Mouse (Mus musculus): Measurements from ENCODE around the gene Nol12. TPM values are rescaled to one million over a fixed set of nuclear protein-coding genes. Genes with fewer than 3 reads are reported as not detected.
A peak's percentile ranks its signal among the peaks of the same experiment; 100 is the strongest.

Gene Nol12
- polyA plus RNA-seq, 1 experiment from 2014 or later = 61.1 TPM

- ATAC-seq (ENCODE audit: insufficient number of reproducible peaks, insufficient read depth, low FRiP score, low TSS enrichment, low read depth) = no peak
- peaks cover 24% of the 10 kb centered on the region for H3K4me1 ChIP-seq (replicated peaks)
- peak overlapping the region; percentile 49 for H3K9ac ChIP-seq (replicated peaks)
- 60% methylated on average over 12 of the region's 12 CpGs for WGBS
- H3K36me3 ChIP-seq = peaks cover 41% of the 10 kb centered on the region
- H3K27ac ChIP-seq = no peak overlapping the region
- peak overlapping the region; percentile 85 for H3K4me3 ChIP-seq (replicated peaks)
- no peaks in the 10 kb centered on the region for H3K27me3 ChIP-seq
- H3K9me3 ChIP-seq = no peaks in the 10 kb centered on the region
- peak overlapping the region; percentile 92 for H3K4me2 ChIP-seq
Observed at GRCm38 (mm10) chr15:78916052-78916826, 18.5 kb upstream of the Nol12 start.

- Histone ChIP-seq H3K27me3 (no peaks in the 10 kb centered on the region), H3K4me3 (replicated peaks) (no peak overlapping the region), H3K4me1 (replicated peaks) (peaks cover 24% of the 10 kb centered on the region), H3K9me3 (no peaks in the 10 kb centered on the region), H3K9ac (replicated peaks) (no peak overlapping the region), H3K27ac (no peak overlapping the region), H3K36me3 (peaks cover 32% of the 10 kb centered on the region), H3K4me2 (no peak overlapping the region)
- no peak for ATAC-seq (ENCODE audit: insufficient number of reproducible peaks, insufficient read depth, low FRiP score, low TSS enrichment, low read depth)
- WGBS = 91% methylated on average over 23 of the region's 23 CpGs
Observed at GRCm38 (mm10) chr15:78918126-78918525, 16.6 kb upstream of the Nol12 start.

GRCm38 (mm10) chr15:78919914-78920313 is 14.8 kb upstream of the Nol12 start:
- H3K4me1 ChIP-seq (replicated peaks) = peaks cover 29% of the 10 kb centered on the region
- H3K9ac ChIP-seq (replicated peaks) = no peak overlapping the region
- no peak overlapping the region for H3K4me2 ChIP-seq
- 76% methylated on average over 12 of the region's 12 CpGs for WGBS
- no peak overlapping the region for H3K4me3 ChIP-seq (replicated peaks)
- H3K27me3 ChIP-seq = no peaks in the 10 kb centered on the region
- ATAC-seq (ENCODE audit: insufficient number of reproducible peaks, insufficient read depth, low FRiP score, low TSS enrichment, low read depth) = no peak
- H3K36me3 ChIP-seq = peaks cover 32% of the 10 kb centered on the region
- no peaks in the 10 kb centered on the region for H3K9me3 ChIP-seq
- H3K27ac ChIP-seq = no peak overlapping the region

DNA sequence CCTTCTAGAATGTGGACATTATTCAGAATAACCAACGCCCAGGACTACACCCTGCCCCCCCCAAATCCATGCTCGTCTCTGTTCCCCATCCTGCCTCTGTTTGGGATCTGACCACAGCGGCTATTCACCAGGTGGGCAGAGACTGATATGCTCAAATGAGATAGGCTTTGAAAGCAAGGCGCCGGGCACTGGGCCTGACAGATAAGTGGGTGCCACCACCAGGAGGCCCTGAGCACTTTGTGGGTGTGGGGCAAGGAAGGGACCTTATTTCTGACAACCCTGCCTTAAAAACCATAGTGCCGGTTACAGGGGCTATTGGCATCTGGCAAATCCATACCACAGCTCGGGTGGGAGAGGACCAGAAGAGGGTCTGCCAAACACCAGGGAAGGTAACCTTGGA is 12.0 kb upstream of the Nol12 start:
- no peak for ATAC-seq (ENCODE audit: insufficient number of reproducible peaks, insufficient read depth, low FRiP score, low TSS enrichment, low read depth)
- peaks cover 20% of the 10 kb centered on the region for H3K36me3 ChIP-seq
- H3K27me3 ChIP-seq = no peaks in the 10 kb centered on the region
- H3K27ac ChIP-seq = no peak overlapping the region
- H3K9me3 ChIP-seq = no peaks in the 10 kb centered on the region
- WGBS = 92% methylated on average over 7 of the region's 7 CpGs
- no peak overlapping the region for H3K4me2 ChIP-seq
- no peak overlapping the region for H3K9ac ChIP-seq (replicated peaks)
- no peak overlapping the region for H3K4me3 ChIP-seq (replicated peaks)
- H3K4me1 ChIP-seq (replicated peaks) = peaks cover 36% of the 10 kb centered on the region

DNA sequence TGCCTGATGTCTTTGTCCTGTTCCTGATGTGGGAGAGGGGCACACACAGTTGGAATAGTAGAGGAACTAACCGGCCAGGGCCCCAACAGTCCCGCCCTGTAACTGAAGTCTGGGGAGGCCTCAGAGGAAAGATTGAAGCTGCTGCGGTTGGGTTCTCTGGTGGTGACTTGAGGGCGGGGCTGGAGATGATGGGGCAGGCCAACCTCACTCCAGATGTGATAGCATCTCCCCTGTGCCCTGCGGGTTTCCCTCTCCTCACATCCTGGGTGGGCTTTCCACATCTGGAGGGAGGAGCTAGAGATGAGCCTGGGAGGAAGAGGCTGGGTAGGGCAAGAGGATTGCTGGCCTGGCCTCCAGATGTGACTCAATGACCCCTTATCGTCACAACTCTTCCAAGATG is 11.1 kb upstream of the Nol12 start:
- Histone ChIP-seq H3K4me2 (no peak overlapping the region), H3K9me3 (no peaks in the 10 kb centered on the region), H3K36me3 (peaks cover 13% of the 10 kb centered on the region), H3K27me3 (no peaks in the 10 kb centered on the region), H3K9ac (replicated peaks) (peak overlapping the region; percentile 23; the same call in 1 of the 2 replicates), H3K4me3 (replicated peaks) (no peak overlapping the region), H3K27ac (0 out of 2 replicates have a peak overlapping the region, but pooled peaks have one; percentile 7), H3K4me1 (replicated peaks) (peaks cover 40% of the 10 kb centered on the region)
- 34% methylated on average over 6 of the region's 6 CpGs for WGBS
- no peak for ATAC-seq (ENCODE audit: insufficient number of reproducible peaks, insufficient read depth, low FRiP score, low TSS enrichment, low read depth)

DNA sequence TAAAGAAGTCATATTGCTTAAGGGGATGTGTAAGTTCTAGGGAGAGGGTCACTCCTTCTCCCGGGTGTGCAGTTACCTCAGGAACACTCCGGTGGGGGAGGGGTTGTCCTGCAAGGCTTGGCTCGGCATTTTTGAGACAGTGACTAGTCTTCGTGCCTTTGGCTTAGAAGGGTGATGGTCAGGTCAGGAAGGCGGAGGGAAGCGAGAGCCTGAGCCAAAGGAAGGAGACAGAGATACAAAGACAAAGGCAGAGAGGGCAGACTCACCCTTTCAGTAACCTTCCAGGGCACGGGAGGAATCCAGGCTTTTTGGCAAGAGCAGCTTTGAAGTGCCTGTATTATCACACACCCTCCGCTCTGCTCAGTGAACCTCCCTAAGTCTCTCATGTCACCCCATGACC is 9.6 kb upstream of the Nol12 start:
- peak overlapping the region; percentile 98 for H3K27ac ChIP-seq
- H3K4me3 ChIP-seq (replicated peaks) = no peak overlapping the region
- H3K4me2 ChIP-seq = no peak overlapping the region
- ATAC-seq (ENCODE audit: insufficient number of reproducible peaks, insufficient read depth, low FRiP score, low TSS enrichment, low read depth) = no peak
- H3K27me3 ChIP-seq = no peaks in the 10 kb centered on the region
- H3K4me1 ChIP-seq (replicated peaks) = peaks cover 42% of the 10 kb centered on the region
- WGBS = 52% methylated on average over 8 of the region's 8 CpGs
- H3K9me3 ChIP-seq = no peaks in the 10 kb centered on the region
- H3K36me3 ChIP-seq = peaks cover 10% of the 10 kb centered on the region
- no peak overlapping the region for H3K9ac ChIP-seq (replicated peaks)

DNA sequence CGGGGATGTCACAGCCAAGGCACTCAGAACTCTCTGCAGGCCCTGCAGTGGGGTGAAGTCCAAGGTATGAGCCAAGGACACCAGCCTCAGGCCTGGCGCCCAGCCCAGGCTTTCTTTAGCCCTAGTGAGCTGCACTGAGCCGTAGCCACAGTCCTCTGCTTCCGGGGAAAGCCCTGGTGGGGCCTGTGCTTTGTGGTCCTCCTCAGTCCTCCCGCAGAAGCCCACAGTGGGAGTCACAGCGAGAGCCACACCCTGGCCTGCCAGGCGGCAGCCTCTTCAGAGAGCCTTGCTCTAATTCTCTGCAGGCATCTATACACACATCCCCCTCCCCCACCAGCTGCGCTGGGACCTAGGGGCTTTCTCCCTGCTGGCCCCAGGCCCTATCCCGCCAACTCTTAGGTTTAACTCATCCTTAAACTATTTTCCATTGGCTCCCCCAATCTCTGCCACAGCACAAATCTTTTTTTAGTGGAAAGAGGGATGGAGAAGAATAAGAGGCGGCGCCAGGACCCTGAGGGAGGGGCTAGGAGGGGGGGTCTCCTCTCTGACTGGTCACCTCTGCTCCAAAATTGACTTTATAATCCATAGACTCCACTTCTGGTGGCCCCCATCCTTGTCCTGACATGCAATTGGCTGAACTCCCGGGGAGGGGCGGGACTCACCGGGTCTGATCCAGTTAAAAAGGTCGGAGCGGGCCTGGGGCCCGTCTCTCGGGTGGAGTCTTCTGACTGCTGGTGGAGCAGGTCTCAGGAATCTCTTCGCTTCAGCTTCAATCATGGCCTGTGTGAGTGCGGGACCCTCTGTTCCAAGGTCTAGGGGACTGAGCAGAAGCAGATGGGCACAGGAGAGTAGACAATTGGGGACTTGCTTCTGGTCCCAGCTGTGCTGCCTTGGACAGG is 8.5 kb upstream of the Nol12 start, which contains the start of gene Lgals1:
Gene Lgals1 (plus strand): TSS at position 705 of the 899 bp plus-strand sequence.
- H3K4me2 ChIP-seq = peak within 1 kb of the TSS; percentile 93
- peak; percentile 83 for ATAC-seq (ENCODE audit: insufficient number of reproducible peaks, insufficient read depth, low FRiP score, low TSS enrichment, low read depth)
- peak within 1 kb of the TSS; percentile 52 for H3K4me3 ChIP-seq (replicated peaks)
- no peaks in the 10 kb centered on the region for H3K27me3 ChIP-seq
- H3K27ac ChIP-seq = peak within 1 kb of the TSS; percentile 98
- H3K9ac ChIP-seq (replicated peaks) = peak within 1 kb of the TSS; percentile 63
- WGBS = 4% methylated on average over 20 of the region's 20 CpGs
- peaks cover 16% of the 10 kb centered on the region for H3K36me3 ChIP-seq
- no peaks in the 10 kb centered on the region for H3K9me3 ChIP-seq
- peaks cover 42% of the 10 kb centered on the region for H3K4me1 ChIP-seq (replicated peaks)

DNA sequence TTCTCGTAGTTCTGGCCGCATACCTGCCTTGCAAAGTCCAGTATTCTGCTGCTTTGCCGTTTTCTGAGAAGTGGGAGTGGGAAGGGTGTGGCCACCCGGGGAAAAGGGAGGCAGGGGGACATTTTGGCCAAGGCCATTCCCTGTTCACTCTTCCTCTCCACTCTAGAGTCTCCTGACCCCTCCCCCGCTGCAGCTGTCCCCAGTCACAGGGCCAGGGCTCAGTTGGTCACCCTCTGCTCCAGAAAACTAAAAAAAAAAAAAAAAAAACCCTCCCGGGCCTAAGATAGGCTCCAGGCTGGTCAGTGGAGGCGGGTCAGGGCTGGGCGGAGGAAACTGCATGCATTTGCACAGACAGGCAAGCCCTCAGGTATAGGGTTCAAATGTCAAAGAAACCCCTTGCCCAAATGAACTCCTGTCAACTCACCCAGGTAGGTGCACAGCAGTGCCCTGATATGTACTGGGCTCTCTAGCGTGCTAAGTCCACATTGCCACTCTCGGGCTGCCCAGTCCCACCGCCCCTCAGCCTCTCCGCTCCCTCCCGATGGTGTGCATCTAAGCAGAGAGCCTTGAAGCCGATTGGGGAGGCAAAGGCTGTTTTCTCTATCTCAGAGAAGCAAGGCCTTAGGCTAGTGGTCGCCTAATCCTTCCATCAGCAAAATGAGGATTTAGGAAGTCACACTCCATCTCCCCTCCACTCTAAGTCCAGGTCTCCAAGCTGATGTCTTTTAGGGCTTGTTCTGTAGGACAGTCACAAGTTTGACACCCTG is 7.5 kb upstream of the Nol12 start:
- peak overlapping the region; percentile 93 for H3K4me2 ChIP-seq
- H3K36me3 ChIP-seq = peaks cover 16% of the 10 kb centered on the region
- peak overlapping the region; percentile 98 for H3K27ac ChIP-seq
- ATAC-seq (ENCODE audit: insufficient number of reproducible peaks, insufficient read depth, low FRiP score, low TSS enrichment, low read depth) = no peak
- peak overlapping the region; percentile 63 for H3K9ac ChIP-seq (replicated peaks)
- 13% methylated on average over 15 of the region's 15 CpGs for WGBS
- H3K27me3 ChIP-seq = no peaks in the 10 kb centered on the region
- no peaks in the 10 kb centered on the region for H3K9me3 ChIP-seq
- H3K4me3 ChIP-seq (replicated peaks) = peak overlapping the region; percentile 52
- peaks cover 42% of the 10 kb centered on the region for H3K4me1 ChIP-seq (replicated peaks)

DNA sequence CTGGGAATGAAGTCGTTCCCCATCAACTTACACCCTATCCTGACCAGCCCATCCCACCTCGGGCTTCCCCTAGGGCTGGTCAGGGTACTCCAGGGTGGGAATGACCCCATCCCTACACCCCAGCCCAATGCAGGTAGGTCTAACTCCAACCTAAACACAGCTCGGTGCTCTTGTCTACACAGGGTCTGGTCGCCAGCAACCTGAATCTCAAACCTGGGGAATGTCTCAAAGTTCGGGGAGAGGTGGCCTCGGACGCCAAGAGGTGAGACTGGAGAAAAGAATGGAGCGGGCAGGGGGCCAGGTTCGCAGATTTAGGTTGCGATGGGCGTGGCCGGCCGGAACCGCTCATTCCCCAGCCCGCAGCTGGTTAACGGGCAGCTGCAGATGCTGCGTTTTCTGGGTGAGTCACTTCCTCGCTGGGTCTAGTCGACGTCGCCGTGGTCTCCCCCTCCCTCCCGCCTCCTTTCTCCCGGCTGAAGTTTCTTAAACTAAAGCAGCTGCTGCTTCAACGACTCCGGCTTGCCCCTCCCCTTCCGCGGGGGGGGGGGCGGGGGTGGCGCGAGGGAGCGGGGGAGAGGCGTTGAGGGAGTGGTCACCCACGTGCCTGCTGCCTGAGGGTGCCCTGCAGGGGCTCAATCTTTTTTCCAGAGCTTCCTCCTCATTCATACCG is 6.8 kb upstream of the Nol12 start:
- Histone ChIP-seq H3K9ac (replicated peaks) (peak overlapping the region; percentile 63), H3K4me1 (replicated peaks) (peaks cover 42% of the 10 kb centered on the region), H3K27ac (peak overlapping the region; percentile 98)

GRCm38 (mm10) chr15:78928539-78928938 is 6.2 kb upstream of the Nol12 start:
- peak overlapping the region; percentile 98 for H3K27ac ChIP-seq
- H3K9me3 ChIP-seq = no peaks in the 10 kb centered on the region
- H3K9ac ChIP-seq (replicated peaks) = peak overlapping the region; percentile 63; the same call in 1 of the 2 replicates
- peaks cover 16% of the 10 kb centered on the region for H3K36me3 ChIP-seq
- H3K27me3 ChIP-seq = no peaks in the 10 kb centered on the region
- no peak for ATAC-seq (ENCODE audit: insufficient number of reproducible peaks, insufficient read depth, low FRiP score, low TSS enrichment, low read depth)
- peak overlapping the region; percentile 93 for H3K4me2 ChIP-seq
- H3K4me1 ChIP-seq (replicated peaks) = peaks cover 39% of the 10 kb centered on the region
- H3K4me3 ChIP-seq (replicated peaks) = peak overlapping the region; percentile 52
- 39% methylated on average over 8 of the region's 8 CpGs for whole genome bisulfite sequencing

More for the DNA sequence above, 6.8 kb upstream of the Nol12 start:
- ATAC-seq (ENCODE audit: insufficient number of reproducible peaks, insufficient read depth, low FRiP score, low TSS enrichment, low read depth) = peak; percentile 43
- H3K36me3 ChIP-seq = peaks cover 16% of the 10 kb centered on the region
- peak overlapping the region; percentile 52 for H3K4me3 ChIP-seq (replicated peaks)
- H3K4me2 ChIP-seq = peak overlapping the region; percentile 93
- 1% methylated on average over 33 of the region's 35 CpGs for WGBS
- no peaks in the 10 kb centered on the region for H3K9me3 ChIP-seq
- H3K27me3 ChIP-seq = no peaks in the 10 kb centered on the region

Measured in limb, embryonic 12.5 days (tissue).